Mouse (Mus musculus) brain, embryonic 18.5 days (tissue): ENCODE data around the gene Tmem41b.

Experiments used
- DNase-seq: peaks from one replicate; pipeline ENCODE4 v3.0.0-alpha.2; 2012; ENCODE audit warnings: low read depth, low spot score

Tmem41b gene

GRCm38 (mm10) chr7:109922889-109923288 is 63.8 kb downstream of the Tmem41b start:
- no peak for DNase-seq
